15 mouse cellular contexts compared by ENCODE assay signal in the genomic region with DNA sequence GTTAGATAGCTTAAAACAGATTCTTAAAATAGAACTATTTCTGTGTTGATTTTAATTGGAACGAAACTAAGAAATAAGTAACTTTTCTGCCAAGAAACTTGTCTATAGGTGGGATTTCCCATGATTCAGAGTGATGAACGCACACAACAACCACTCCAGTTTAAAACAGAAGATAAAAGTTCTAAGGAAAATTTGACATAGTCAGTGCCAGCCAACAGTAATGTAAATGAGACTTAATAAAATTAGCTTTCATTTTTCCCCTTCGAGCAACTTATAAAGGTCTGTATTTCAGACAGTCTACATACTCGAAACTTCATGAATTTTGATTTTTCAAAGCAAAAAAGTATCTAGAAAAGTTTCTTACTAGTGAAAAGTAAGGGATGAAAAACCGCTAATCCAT. TPM values are rescaled to one million over a fixed set of nuclear protein-coding genes. Genes with fewer than 3 reads are reported as not detected.
DNase-seq lines count a peak whose midpoint lies in the region; ATAC-seq lines count a peak whose summit lies in the region.
"Had no signal": no experiment of that assay in that cellular context is flagged by ENCODE, and none has a peak within 500 bp of the region (broad histone marks: within the 10 kb centered on the region; RNA-seq: fewer than 3 reads in every experiment).

No protein-coding gene starts in this region.

- H3K4me1 ChIP-seq in kidney, embryonic 16.5 days (ENCODE audit: insufficient read depth, low read length), result peaks cover 23% of the 10 kb centered on the region
- peaks cover 15% of the 10 kb centered on the region for H3K4me1 ChIP-seq in neural tube, embryonic 14.5 days (ENCODE audit: control insufficient read depth, insufficient read depth, low read length)
- H3K4me1 ChIP-seq in neural tube, embryonic 15.5 days, result peaks cover 25% of the 10 kb centered on the region
- peaks cover 11% of the 10 kb centered on the region for H3K4me1 ChIP-seq in stomach, embryonic 16.5 days (ENCODE audit: control insufficient read depth, insufficient read depth, low read length)

- no peaks in the 10 kb centered on the region for H3K9me3 ChIP-seq in kidney, embryonic 16.5 days (ENCODE audit: low read length)
- H3K9me3 ChIP-seq in neural tube, embryonic 14.5 days (ENCODE audit: control insufficient read depth, low read length), result no peaks in the 10 kb centered on the region
- H3K9me3 ChIP-seq in neural tube, embryonic 15.5 days (replicated peaks), result no peaks in the 10 kb centered on the region
- H3K9me3 ChIP-seq in stomach, embryonic 16.5 days (replicated peaks; ENCODE audit: control insufficient read depth, low read length), result no peaks in the 10 kb centered on the region
- H3K9me3 ChIP-seq: megakaryocyte, embryonic 14.5 days; stomach, embryonic 15.5 days had no signal

- H3K27ac ChIP-seq in kidney, embryonic 16.5 days (ENCODE audit: low read length), result no peak overlapping the region
- H3K27ac ChIP-seq in neural tube, embryonic 14.5 days (ENCODE audit: low read depth, low read length), result no peak overlapping the region
- no peak overlapping the region for H3K27ac ChIP-seq in neural tube, embryonic 15.5 days (replicated peaks)
- H3K27ac ChIP-seq in stomach, embryonic 16.5 days (ENCODE audit: low read length), result no peak overlapping the region

- no peak for ATAC-seq in kidney, embryonic 16.5 days (ENCODE audit: low FRiP score, low TSS enrichment)
- ATAC-seq in neural tube, embryonic 14.5 days (ENCODE audit: low read depth), result no peak
- no peak for ATAC-seq in neural tube, embryonic 15.5 days (ENCODE audit: low FRiP score)
- ATAC-seq in stomach, embryonic 16.5 days (ENCODE audit: insufficient read depth, low FRiP score), result no peak

- H3K36me3 ChIP-seq in kidney, embryonic 16.5 days (ENCODE audit: insufficient read depth, low read length), result peaks cover 12% of the 10 kb centered on the region
- peaks cover 9% of the 10 kb centered on the region for H3K36me3 ChIP-seq in neural tube, embryonic 14.5 days (ENCODE audit: control insufficient read depth, insufficient read depth, low read length)
- peaks cover 8% of the 10 kb centered on the region for H3K36me3 ChIP-seq in neural tube, embryonic 15.5 days
- peaks cover 2% of the 10 kb centered on the region; the same call in 1 of the 2 replicates for H3K36me3 ChIP-seq in stomach, embryonic 16.5 days (ENCODE audit: control insufficient read depth, insufficient read depth, low read length)

- H3K27me3 ChIP-seq in kidney, embryonic 16.5 days (ENCODE audit: insufficient read depth, low read length), result peaks cover 12% of the 10 kb centered on the region
- H3K27me3 ChIP-seq in neural tube, embryonic 14.5 days (ENCODE audit: control insufficient read depth, insufficient read depth, low read length), result no peaks in the 10 kb centered on the region
- H3K27me3 ChIP-seq in neural tube, embryonic 15.5 days (replicated peaks), result no peaks in the 10 kb centered on the region
- H3K27me3 ChIP-seq in stomach, embryonic 16.5 days (ENCODE audit: control insufficient read depth, insufficient read depth, low read length), result peaks cover 2% of the 10 kb centered on the region; the same call in 1 of the 2 replicates
- H3K27me3 ChIP-seq: megakaryocyte, embryonic 14.5 days; stomach, embryonic 15.5 days had no signal

- H3K4me3 ChIP-seq in kidney, embryonic 16.5 days (ENCODE audit: low read length), result no peak overlapping the region
- 0 out of 2 replicates have a peak overlapping the region, but pooled peaks have one; percentile 95 for H3K4me3 ChIP-seq in neural tube, embryonic 14.5 days (ENCODE audit: low read depth, low read length)
- no peak overlapping the region for H3K4me3 ChIP-seq in neural tube, embryonic 15.5 days (replicated peaks)
- no peak overlapping the region for H3K4me3 ChIP-seq in stomach, embryonic 16.5 days (replicated peaks; ENCODE audit: low read length)
- H3K4me3 ChIP-seq: myocyte had no signal

- DNase-seq in kidney, adult 8-10 months, result no peak
- DNase-seq in induced T-regulatory cell, adult 2 months (ENCODE audit: low read depth), result peak; percentile 41
- DNase-seq in layer of hippocampus, postnatal 14 days (ENCODE audit: low spot score in 2 of 2), result no peak
- DNase-seq: adrenal gland, adult 2 months; gastrocnemius, postnatal 25 days; thymus, postnatal 36 days had no signal

- WGBS in kidney, embryonic 16.5 days, result 72% methylated on average over 5 of the region's 5 CpGs
- 79% methylated on average over 5 of the region's 5 CpGs for WGBS in neural tube, embryonic 14.5 days
- WGBS in neural tube, embryonic 15.5 days, result 82% methylated on average over 5 of the region's 5 CpGs
- 62% methylated on average over 5 of the region's 5 CpGs for WGBS in stomach, embryonic 16.5 days

- 0 out of 2 replicates have a peak overlapping the region, but pooled peaks have one; percentile 95 for H3K4me2 ChIP-seq in kidney, embryonic 16.5 days (replicated peaks; ENCODE audit: low read depth, low read length)
- no peak overlapping the region for H3K4me2 ChIP-seq in neural tube, embryonic 14.5 days (ENCODE audit: low read depth, low read length)
- no peak overlapping the region for H3K4me2 ChIP-seq in neural tube, embryonic 15.5 days
- peak overlapping the region; percentile 88; the same call in 1 of the 2 replicates for H3K4me2 ChIP-seq in stomach, embryonic 16.5 days (ENCODE audit: low read depth, low read length)

- no peak overlapping the region for H3K9ac ChIP-seq in kidney, embryonic 16.5 days (replicated peaks; ENCODE audit: low read length)
- H3K9ac ChIP-seq in neural tube, embryonic 14.5 days (replicated peaks; ENCODE audit: low read depth, low read length), result no peak overlapping the region
- H3K9ac ChIP-seq in neural tube, embryonic 15.5 days (replicated peaks), result no peak overlapping the region
- H3K9ac ChIP-seq in stomach, embryonic 16.5 days (ENCODE audit: low read length), result no peak overlapping the region

RNA-seq across cellular contexts. Expression of a gene that starts 52.5 kb away (rescaled TPM):
- polyA plus RNA-seq in kidney, embryonic 16.5 days (2015; fragmentation: Nextera tagmentation; extraction: Ambion mirVana), result 11.6 and 13.8 TPM in 2 replicates
- polyA plus RNA-seq in neural tube, embryonic 14.5 days (2014; fragmentation: Nextera tagmentation; extraction: Ambion mirVana), result 18.5 and 28.6 TPM in 2 replicates
- 17.4 and 21.3 TPM in 2 replicates for polyA plus RNA-seq in neural tube, embryonic 15.5 days (2015; fragmentation: Nextera tagmentation; extraction: Ambion mirVana)
- 0.10 and 0.19 TPM in 2 replicates for polyA plus RNA-seq in stomach, embryonic 16.5 days (2015; fragmentation: Nextera tagmentation; extraction: Ambion mirVana)
- total RNA-seq in layer of hippocampus, postnatal 14 days (2021), result 10 to 100 TPM; 43.1 to 46.3 TPM
- total RNA-seq: common myeloid progenitor, adult 5-6 weeks; gastrocnemius, postnatal 25 days had no signal
- polyA plus RNA-seq: heart, postnatal 0 days; myocyte had no signal

Comparison
In these comparisons a context has a peak if more than half of its experiments do, and no peak if none do; other contexts are left out.
1. H3K4me2 ChIP-seq: peak in kidney, embryonic 16.5 days (single experiment) and stomach, embryonic 16.5 days (single experiment); none in neural tube, embryonic 14.5 days (single experiment) and neural tube, embryonic 15.5 days (single experiment).
2. RNA of a gene that starts 52.5 kb away (polyA plus RNA-seq): 18.5 to 28.6 TPM in neural tube, embryonic 14.5 days, 17.4 to 21.3 TPM in neural tube, embryonic 15.5 days and 11.6 to 13.8 TPM in kidney, embryonic 16.5 days; 0.10 to 0.19 TPM in stomach, embryonic 16.5 days; every median in the first group is over 10 times any median in the second.